Mouse (Mus musculus): Measurements from ENCODE around the gene Fbln7.

- peak; percentile 63; the same call in 1 of the 2 replicates for TF ChIP-seq POLR2A (IDR thresholded peaks at IDR 0.05; ENCODE audit: borderline replicate concordance, extremely low read depth, low read depth, low read length)
- TF ChIP-seq CTCF (IDR thresholded peaks at IDR 0.05; ENCODE audit: insufficient read depth, low read length) = peak; percentile 26; the same call in 1 of the 2 replicates
Observed at GRCm38 (mm10) chr2:128817387-128817785, 45.4 kb upstream of the Fbln7 start.

All from lung, adult 2 months (tissue).